Mouse (Mus musculus): ENCODE measurements around the gene Aldh18a1. TPM values are rescaled to one million over a fixed set of nuclear protein-coding genes. Genes with fewer than 3 reads are reported as not detected.

Gene Aldh18a1
- polyA plus RNA-seq, 1 experiment from 2014 or later, result 60.4 TPM

- Histone ChIP-seq H3K4me1 (ENCODE audit: insufficient read depth, low read length) (peaks cover 19% of the 10 kb centered on the region), H3K4me3 (ENCODE audit: low read length) (no peak overlapping the region), H3K9me3 (ENCODE audit: low read length) (no peaks in the 10 kb centered on the region), H3K4me2 (replicated peaks; ENCODE audit: low read depth, low read length) (no peak overlapping the region), H3K27me3 (ENCODE audit: insufficient read depth, low read length) (no peaks in the 10 kb centered on the region), H3K27ac (ENCODE audit: low read length) (peak overlapping the region; percentile 47; the same call in 1 of the 2 replicates), H3K9ac (replicated peaks; ENCODE audit: low read length) (no peak overlapping the region), H3K36me3 (ENCODE audit: insufficient read depth, low read length) (peaks cover 15% of the 10 kb centered on the region; the same call in 1 of the 2 replicates)
- WGBS, result 65% methylated on average over 6 of the region's 6 CpGs
- ATAC-seq (ENCODE audit: low FRiP score, low TSS enrichment), result no peak
Observed at GRCm38 (mm10) chr19:40548386-40548785, 39.9 kb downstream of the Aldh18a1 start.

GRCm38 (mm10) chr19:40544856-40545255, 43.4 kb downstream of the Aldh18a1 start:
- 4% methylated on average over 3 of the region's 3 CpGs for WGBS
- no peak for ATAC-seq (ENCODE audit: low FRiP score, low TSS enrichment)
- Histone ChIP-seq H3K4me2 (replicated peaks; ENCODE audit: low read depth, low read length) (no peak overlapping the region), H3K4me1 (ENCODE audit: insufficient read depth, low read length) (peaks cover 16% of the 10 kb centered on the region), H3K4me3 (ENCODE audit: low read length) (no peak overlapping the region), H3K27me3 (ENCODE audit: insufficient read depth, low read length) (no peaks in the 10 kb centered on the region), H3K36me3 (ENCODE audit: insufficient read depth, low read length) (no peaks in the 10 kb centered on the region), H3K9ac (replicated peaks; ENCODE audit: low read length) (no peak overlapping the region), H3K9me3 (ENCODE audit: low read length) (no peaks in the 10 kb centered on the region), H3K27ac (ENCODE audit: low read length) (no peak overlapping the region)

DNA sequence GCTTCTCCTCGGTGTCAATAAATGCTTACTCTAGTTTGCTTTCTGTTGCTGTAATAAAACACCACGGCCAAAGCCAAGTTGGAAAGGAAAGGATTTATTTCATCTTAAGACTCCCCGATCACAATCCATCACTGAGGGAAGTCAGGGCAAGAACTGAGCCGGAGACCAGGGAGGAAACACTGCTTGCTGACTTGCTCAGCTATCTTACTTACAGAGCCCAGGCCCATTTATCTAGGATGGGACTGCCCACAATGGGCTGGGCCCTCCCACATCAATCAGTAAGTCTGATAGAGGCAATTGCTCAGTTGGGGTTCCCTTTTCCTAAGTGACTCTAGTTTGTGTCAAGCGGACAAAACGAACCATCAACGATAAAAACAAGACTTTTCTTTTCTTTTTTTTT, 45.5 kb downstream of the Aldh18a1 start:
- no peak for ATAC-seq (ENCODE audit: low FRiP score, low TSS enrichment)
- H3K4me3 ChIP-seq (ENCODE audit: low read length), result no peak overlapping the region

DNA sequence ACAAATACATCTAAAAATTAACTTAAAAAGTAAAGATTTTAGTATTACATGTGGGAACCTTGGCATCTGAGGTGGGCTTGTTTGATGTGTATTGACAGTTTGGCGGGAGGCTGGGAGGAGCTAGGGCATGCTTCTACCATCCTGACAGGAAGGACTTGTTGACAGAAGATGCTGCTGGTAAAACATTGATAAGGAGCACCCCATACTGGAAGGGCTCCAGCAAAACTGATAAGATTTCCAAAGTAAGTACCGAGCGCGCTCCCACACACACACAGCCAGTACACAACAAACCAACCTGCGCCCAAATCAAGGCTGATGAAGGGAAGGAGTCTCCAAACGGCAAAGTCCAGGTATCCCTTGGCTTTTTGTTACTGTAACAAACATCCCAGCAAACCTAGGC, 51.7 kb downstream of the Aldh18a1 start:
- no peak overlapping the region for H3K27ac ChIP-seq (ENCODE audit: low read length)
- H3K4me3 ChIP-seq (ENCODE audit: low read length), result no peak overlapping the region
- H3K27me3 ChIP-seq (ENCODE audit: insufficient read depth, low read length), result no peaks in the 10 kb centered on the region
- WGBS, result 86% methylated on average over 6 of the region's 6 CpGs
- no peaks in the 10 kb centered on the region for H3K9me3 ChIP-seq (ENCODE audit: low read length)
- ATAC-seq (ENCODE audit: low FRiP score, low TSS enrichment), result no peak
- no peaks in the 10 kb centered on the region for H3K36me3 ChIP-seq (ENCODE audit: insufficient read depth, low read length)
- H3K4me1 ChIP-seq (ENCODE audit: insufficient read depth, low read length), result no peaks in the 10 kb centered on the region
- H3K4me2 ChIP-seq (replicated peaks; ENCODE audit: low read depth, low read length), result no peak overlapping the region
- no peak overlapping the region for H3K9ac ChIP-seq (replicated peaks; ENCODE audit: low read length)

More for the DNA sequence above, 45.5 kb downstream of the Aldh18a1 start:
- Histone ChIP-seq H3K36me3 (ENCODE audit: insufficient read depth, low read length) (no peaks in the 10 kb centered on the region), H3K4me2 (replicated peaks; ENCODE audit: low read depth, low read length) (no peak overlapping the region), H3K27me3 (ENCODE audit: insufficient read depth, low read length) (no peaks in the 10 kb centered on the region), H3K9ac (replicated peaks; ENCODE audit: low read length) (no peak overlapping the region), H3K27ac (ENCODE audit: low read length) (no peak overlapping the region), H3K9me3 (ENCODE audit: low read length) (no peaks in the 10 kb centered on the region), H3K4me1 (ENCODE audit: insufficient read depth, low read length) (no peaks in the 10 kb centered on the region)
- 63% methylated on average over 7 of the region's 7 CpGs for WGBS

GRCm38 (mm10) chr19:40532525-40532924, 55.7 kb downstream of the Aldh18a1 start:
- 81% methylated on average over 5 of the region's 5 CpGs for WGBS
- Histone ChIP-seq H3K4me1 (ENCODE audit: insufficient read depth, low read length) (no peaks in the 10 kb centered on the region), H3K36me3 (ENCODE audit: insufficient read depth, low read length) (no peaks in the 10 kb centered on the region), H3K27ac (ENCODE audit: low read length) (no peak overlapping the region), H3K4me3 (ENCODE audit: low read length) (no peak overlapping the region), H3K27me3 (ENCODE audit: insufficient read depth, low read length) (no peaks in the 10 kb centered on the region), H3K4me2 (replicated peaks; ENCODE audit: low read depth, low read length) (no peak overlapping the region), H3K9ac (replicated peaks; ENCODE audit: low read length) (no peak overlapping the region), H3K9me3 (ENCODE audit: low read length) (no peaks in the 10 kb centered on the region)
- no peak for ATAC-seq (ENCODE audit: low FRiP score, low TSS enrichment)

- no peak overlapping the region for H3K9ac ChIP-seq (replicated peaks; ENCODE audit: low read length)
- no peaks in the 10 kb centered on the region for H3K9me3 ChIP-seq (ENCODE audit: low read length)
- WGBS, result 79% methylated on average over 2 of the region's 2 CpGs
- no peak overlapping the region for H3K27ac ChIP-seq (ENCODE audit: low read length)
- H3K4me2 ChIP-seq (replicated peaks; ENCODE audit: low read depth, low read length), result no peak overlapping the region
- H3K36me3 ChIP-seq (ENCODE audit: insufficient read depth, low read length), result no peaks in the 10 kb centered on the region
- no peaks in the 10 kb centered on the region for H3K4me1 ChIP-seq (ENCODE audit: insufficient read depth, low read length)
- H3K27me3 ChIP-seq (ENCODE audit: insufficient read depth, low read length), result no peaks in the 10 kb centered on the region
- no peak overlapping the region for H3K4me3 ChIP-seq (ENCODE audit: low read length)
- ATAC-seq (ENCODE audit: low FRiP score, low TSS enrichment), result no peak
Observed at GRCm38 (mm10) chr19:40530323-40530722, 57.9 kb downstream of the Aldh18a1 start.

DNA sequence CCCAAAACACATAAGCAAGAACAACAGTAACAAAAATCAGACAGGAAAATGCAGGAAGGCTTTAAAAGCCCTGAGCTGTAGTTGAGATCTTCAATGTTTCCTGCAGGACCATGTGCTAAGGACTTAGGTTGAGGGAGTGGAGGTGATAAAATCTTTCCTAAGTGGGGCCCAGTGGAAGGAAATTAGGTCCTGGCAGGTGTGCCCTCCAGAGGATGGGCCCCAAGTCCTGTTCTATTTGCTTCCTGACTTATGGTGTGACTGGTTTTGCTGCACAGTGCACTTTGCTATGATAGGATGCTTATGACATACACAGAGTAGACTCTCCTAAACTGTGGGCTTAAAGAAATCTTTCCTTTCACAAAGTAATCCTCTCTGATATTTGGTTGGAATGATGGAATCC, 60.0 kb downstream of the Aldh18a1 start:
- Histone ChIP-seq H3K9me3 (ENCODE audit: low read length) (no peaks in the 10 kb centered on the region), H3K36me3 (ENCODE audit: insufficient read depth, low read length) (no peaks in the 10 kb centered on the region), H3K4me2 (replicated peaks; ENCODE audit: low read depth, low read length) (no peak overlapping the region), H3K4me3 (ENCODE audit: low read length) (no peak overlapping the region), H3K27me3 (ENCODE audit: insufficient read depth, low read length) (no peaks in the 10 kb centered on the region), H3K9ac (replicated peaks; ENCODE audit: low read length) (no peak overlapping the region), H3K4me1 (ENCODE audit: insufficient read depth, low read length) (no peaks in the 10 kb centered on the region), H3K27ac (ENCODE audit: low read length) (no peak overlapping the region)
- no peak for ATAC-seq (ENCODE audit: low FRiP score, low TSS enrichment)

GRCm38 (mm10) chr19:40526367-40527014, 61.8 kb downstream of the Aldh18a1 start:
- ATAC-seq (ENCODE audit: low FRiP score, low TSS enrichment), result no peak
- no peaks in the 10 kb centered on the region for H3K9me3 ChIP-seq (ENCODE audit: low read length)
- H3K4me2 ChIP-seq (replicated peaks; ENCODE audit: low read depth, low read length), result no peak overlapping the region
- no peak overlapping the region for H3K9ac ChIP-seq (replicated peaks; ENCODE audit: low read length)
- no peak overlapping the region for H3K27ac ChIP-seq (ENCODE audit: low read length)
- H3K4me1 ChIP-seq (ENCODE audit: insufficient read depth, low read length), result no peaks in the 10 kb centered on the region
- no peaks in the 10 kb centered on the region for H3K27me3 ChIP-seq (ENCODE audit: insufficient read depth, low read length)
- WGBS, result 78% methylated on average over 9 of the region's 9 CpGs
- no peak overlapping the region for H3K4me3 ChIP-seq (ENCODE audit: low read length)
- no peaks in the 10 kb centered on the region for H3K36me3 ChIP-seq (ENCODE audit: insufficient read depth, low read length)

DNA sequence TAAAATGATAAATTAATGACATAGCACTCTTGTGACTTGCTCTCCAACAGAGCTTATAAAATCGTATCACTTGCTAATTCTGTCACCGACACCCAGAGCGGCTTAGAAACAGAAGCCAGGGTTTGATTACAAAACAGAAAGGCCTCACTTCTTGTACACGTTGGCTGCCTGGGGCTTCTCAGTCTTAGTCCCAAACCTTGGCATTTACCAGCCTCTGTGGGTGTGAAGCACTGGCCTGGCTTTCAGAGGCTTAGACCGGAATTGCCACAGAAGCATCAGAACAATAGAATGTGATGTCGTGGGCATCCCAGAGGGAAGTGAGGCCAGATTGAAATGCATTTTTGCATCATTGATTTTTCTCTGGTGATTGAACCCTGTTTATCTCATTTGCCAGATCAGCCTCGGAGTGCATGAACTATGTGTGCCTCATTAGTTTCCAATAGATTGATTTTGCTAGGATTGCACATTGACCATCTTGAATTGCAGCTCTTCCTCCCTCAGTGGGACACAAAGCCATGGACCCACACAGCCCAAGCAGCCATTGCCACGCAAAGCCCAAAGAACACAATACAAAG, 64.7 kb downstream of the Aldh18a1 start:
- WGBS, result 75% methylated on average over 8 of the region's 8 CpGs
- Histone ChIP-seq H3K36me3 (ENCODE audit: insufficient read depth, low read length) (no peaks in the 10 kb centered on the region), H3K27ac (ENCODE audit: low read length) (no peak overlapping the region), H3K4me1 (ENCODE audit: insufficient read depth, low read length) (no peaks in the 10 kb centered on the region), H3K27me3 (ENCODE audit: insufficient read depth, low read length) (no peaks in the 10 kb centered on the region), H3K9ac (replicated peaks; ENCODE audit: low read length) (no peak overlapping the region), H3K4me2 (replicated peaks; ENCODE audit: low read depth, low read length) (no peak overlapping the region), H3K9me3 (ENCODE audit: low read length) (no peaks in the 10 kb centered on the region), H3K4me3 (ENCODE audit: low read length) (no peak overlapping the region)
- no peak for ATAC-seq (ENCODE audit: low FRiP score, low TSS enrichment)

DNA sequence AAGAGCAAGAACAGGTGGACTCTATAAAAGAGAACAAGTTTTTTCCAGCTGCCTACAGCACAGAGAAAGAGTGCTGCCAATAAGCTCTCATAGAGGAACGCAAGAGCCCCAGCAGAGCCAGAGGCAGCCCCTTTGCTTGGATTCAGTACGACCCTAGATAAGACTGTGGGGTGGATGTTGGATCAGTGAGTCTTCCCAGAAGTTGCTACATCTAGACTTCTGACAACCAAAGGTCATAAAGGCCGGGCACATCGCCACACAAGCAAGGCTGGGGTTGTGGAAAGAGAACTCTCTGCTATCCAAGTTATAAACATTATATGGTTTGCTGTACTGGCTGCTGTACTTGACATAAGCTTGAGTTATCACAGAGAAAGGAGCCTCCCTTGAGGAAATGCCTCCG, 67.9 kb downstream of the Aldh18a1 start:
- Histone ChIP-seq H3K4me2 (replicated peaks; ENCODE audit: low read depth, low read length) (no peak overlapping the region), H3K9me3 (ENCODE audit: low read length) (no peaks in the 10 kb centered on the region), H3K9ac (replicated peaks; ENCODE audit: low read length) (no peak overlapping the region), H3K4me1 (ENCODE audit: insufficient read depth, low read length) (no peaks in the 10 kb centered on the region), H3K4me3 (ENCODE audit: low read length) (no peak overlapping the region), H3K36me3 (ENCODE audit: insufficient read depth, low read length) (no peaks in the 10 kb centered on the region), H3K27ac (ENCODE audit: low read length) (no peak overlapping the region), H3K27me3 (ENCODE audit: insufficient read depth, low read length) (no peaks in the 10 kb centered on the region)
- ATAC-seq (ENCODE audit: low FRiP score, low TSS enrichment), result no peak
- 81% methylated on average over 5 of the region's 5 CpGs for WGBS

Measured in kidney, embryonic 16.5 days (tissue).